Mouse (Mus musculus): ENCODE results near the gene Abhd12b.

Gene Abhd12b

DNA sequence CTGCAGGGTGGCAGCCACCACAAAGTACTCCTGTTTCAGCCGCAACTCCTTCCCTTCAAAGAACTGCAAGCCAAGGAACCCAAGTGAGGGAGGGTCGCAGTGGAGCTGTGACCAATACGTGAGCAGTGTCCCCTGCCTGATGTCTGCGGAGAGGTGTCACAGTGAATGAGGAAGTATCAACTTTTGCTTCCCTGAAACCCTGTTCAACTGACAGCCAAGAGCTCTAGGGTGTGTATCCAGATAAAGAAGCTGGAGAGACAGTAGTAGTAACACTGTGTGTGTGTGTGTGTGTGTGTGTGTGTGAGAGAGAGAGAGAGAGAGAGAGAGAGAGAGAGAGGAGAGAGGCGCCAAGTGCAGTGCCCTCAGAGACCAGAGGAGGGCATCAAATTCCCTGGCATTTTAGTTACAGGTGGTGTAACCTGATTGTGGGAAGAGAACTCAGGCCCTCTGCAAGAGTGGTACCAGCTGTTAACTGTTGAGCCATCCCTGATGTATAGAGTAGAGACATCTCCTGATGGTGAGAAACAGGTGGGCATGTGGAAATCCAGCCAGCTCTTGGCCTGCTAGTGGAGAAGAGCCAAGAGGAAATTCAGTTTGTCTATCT, 48.1 kb downstream of the Abhd12b start:
- in situ Hi-C loops (cut with MboI, MseI): loop anchor here (10.0 kb wide), 1 partner anchor 413 kb away; no protein-coding TSS in a partner anchor

DNA sequence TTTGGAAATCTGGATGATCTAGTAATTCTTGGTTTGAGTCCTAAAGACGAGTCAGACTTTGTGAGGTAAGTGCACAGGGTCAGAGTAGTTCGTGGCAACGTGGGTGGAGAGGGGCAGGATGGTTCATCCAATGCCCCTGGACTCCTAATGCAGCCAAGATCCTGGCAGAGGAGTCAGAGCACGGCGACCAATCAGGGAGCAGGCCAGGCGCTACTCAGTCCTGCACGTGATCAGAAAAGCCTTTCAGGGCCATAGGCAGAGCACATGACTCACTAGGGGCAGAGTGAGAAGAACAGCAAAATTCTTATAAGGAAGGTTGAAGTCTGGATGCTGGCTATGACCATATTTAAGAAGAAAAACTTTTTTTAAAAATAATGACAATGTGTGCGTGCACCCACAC, 50.5 kb downstream of the Abhd12b start:
- in situ Hi-C loops (cut with MboI, MseI): loop anchor here (10.0 kb wide), 1 partner anchor 410 kb away; no protein-coding TSS in a partner anchor

DNA sequence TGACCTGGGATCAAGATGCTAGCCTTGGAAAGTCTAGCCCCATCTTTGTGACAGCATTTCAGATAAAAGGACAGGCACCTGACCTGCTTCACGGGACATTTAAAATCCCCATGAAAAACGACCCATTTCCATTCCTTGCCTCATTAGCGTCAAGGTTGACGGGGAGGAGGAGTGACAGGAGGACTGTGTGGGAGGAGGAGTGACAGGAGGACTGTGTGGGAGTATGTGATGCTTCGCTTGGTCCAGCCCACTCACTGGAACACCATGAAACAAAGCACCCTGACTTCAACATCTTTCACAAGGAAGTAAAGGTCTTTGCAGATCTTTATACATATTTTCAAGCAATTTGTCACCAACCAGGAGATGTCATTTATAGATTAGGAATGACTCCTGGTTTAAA, 54.3 kb downstream of the Abhd12b start:
- in situ Hi-C loops (cut with MboI, MseI): loop anchor here (10.0 kb wide), 1 partner anchor 407 kb away; no protein-coding TSS in a partner anchor

GRCm38 (mm10) chr12:70212501-70212900, 58.6 kb downstream of the Abhd12b start:
- in situ Hi-C loops (cut with MboI, MseI): no loop called here

DNA sequence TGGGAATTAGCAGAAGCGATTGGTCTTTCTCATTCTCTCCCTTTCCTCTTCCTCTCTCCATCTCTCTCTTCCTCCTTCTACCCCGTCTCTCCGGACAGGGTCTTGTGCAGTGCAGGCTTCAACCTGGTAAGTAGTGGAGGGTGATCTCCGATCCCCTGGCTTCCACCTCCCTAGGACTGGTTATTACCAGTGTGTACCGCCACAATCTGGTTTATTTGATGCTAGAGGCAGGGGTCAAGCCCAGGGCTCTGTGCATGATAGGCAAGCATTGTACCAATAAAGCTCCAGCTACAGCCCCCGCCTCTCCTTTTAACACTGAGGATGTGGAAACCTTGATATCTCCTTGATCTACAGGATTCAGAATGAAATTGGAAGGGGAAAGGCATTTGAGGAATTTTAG, 59.7 kb downstream of the Abhd12b start:
- in situ Hi-C loops (cut with MboI, MseI): no loop called here

GRCm38 (mm10) chr12:70214281-70214680, 60.3 kb downstream of the Abhd12b start:
- in situ Hi-C loops (cut with MboI, MseI): no loop called here

DNA sequence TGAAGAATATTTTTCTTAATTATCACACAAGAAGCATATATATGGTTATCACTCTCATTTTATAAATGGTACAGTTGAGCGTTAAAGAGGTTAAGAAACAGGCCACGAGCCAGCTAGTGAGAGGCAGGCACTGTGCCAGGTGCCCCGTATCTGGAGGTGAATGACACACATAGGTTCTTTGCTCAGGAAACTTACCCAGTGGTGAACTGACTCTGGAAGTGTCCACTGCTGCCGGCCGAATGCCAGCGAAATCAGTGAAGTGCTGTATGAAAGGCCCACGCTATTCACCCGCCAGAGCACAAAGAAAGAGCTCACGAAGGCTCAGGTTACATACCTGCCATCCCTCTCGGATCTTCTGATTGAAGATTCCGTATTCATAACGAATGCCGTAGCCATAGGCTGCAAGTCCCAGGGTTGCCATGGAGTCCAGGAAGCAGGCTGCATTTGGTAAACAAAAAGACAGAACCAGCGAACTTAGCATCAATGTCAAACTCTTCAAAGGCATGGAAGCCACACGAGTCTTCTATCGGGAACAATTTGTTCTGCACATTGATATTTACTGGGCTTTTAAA, 62.4 kb downstream of the Abhd12b start:
- in situ Hi-C loops (cut with MboI, MseI): no loop called here

GRCm38 (mm10) chr12:70218795-70219540, 65.0 kb downstream of the Abhd12b start:
- in situ Hi-C loops (cut with MboI, MseI): no loop called here

GRCm38 (mm10) chr12:70221425-70221824, 67.5 kb downstream of the Abhd12b start:
- in situ Hi-C loops (cut with MboI, MseI): no loop called here

- in situ Hi-C loops (cut with MboI, MseI): no loop called here
These were observed 69.4 kb downstream of the Abhd12b start for GRCm38 (mm10) chr12:70223331-70223730.

DNA sequence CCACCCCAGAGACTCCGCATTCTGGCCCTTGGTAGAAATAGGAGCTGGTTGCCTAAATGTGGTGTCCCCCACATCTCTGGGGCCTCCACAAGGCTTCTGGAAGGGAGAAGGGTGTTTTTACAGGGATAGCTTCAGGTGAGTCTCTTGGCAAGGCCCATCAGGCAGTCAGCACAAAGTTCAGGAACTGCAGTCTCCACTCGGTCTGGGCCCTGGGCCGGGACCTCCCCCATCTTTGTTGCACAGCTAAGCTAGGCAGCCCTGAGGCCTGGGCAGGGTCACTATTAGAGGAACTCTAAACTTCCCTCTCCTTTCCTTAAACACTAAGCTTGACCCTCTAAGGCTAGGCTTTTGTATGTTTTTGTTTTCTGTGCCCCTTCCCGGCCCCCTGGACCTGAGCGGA, 72.7 kb downstream of the Abhd12b start:
- in situ Hi-C loops (cut with MboI, MseI): no loop called here

DNA sequence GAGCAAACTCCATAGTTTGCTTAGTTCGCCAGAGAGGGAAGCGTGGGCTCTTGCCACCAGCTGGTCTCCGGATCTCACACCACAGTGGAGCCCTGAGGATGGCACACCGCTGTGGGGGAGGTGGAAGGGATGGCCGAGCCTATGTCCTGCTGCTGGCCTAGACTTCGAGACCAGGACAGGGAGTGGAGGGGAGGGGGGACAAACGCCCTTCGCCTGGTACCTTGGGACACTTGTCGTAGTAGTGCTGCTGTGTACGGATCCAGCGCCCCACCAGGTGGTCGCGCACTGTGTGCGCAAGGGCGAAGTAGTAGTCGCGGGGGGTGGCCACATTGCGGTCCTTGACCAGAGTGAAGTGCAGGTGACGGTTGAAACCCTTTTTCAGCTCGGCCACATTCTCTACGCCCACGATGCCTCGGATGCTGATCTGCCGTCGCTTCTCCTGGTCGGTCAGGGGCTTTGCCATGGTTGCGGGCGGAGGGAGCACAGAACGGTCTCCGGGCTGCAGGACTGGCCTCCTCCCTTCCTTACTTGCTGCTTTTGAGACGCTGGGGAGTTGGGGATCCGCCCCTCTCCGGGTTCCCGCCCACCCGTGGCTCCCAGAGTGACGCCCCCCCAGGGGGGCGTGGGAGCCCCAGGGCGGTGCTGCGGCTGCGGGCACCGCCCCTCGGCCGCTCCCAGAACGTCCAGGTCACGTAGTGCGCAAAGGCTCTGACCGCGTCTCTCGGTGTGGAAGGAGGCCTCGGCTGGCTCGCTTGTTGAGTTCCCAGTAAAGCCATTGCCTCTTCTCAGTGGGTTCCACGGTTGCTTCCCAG, 73.4 kb downstream of the Abhd12b start:
- in situ Hi-C loops (cut with MboI, MseI): no loop called here

DNA sequence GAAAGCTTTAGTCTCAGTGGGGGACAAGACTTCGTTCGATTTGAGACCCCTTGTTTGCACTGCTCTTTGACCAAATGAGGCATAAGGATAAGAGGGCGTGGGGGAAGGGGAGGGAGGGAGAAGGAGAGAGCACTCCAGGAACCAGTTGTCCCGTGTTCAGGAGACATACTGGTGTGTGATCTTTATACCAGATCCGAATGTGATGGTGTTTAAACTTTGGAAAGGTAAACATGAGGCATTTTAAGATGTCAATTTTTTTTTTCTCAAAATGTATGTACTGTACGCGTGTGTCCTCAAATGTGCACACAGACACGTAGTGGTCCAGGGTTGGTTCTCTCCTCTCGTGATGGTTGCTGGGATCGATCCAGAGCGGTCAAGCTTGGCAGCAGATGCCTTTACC, 74.2 kb downstream of the Abhd12b start:
- in situ Hi-C loops (cut with MboI, MseI): no loop called here

DNA sequence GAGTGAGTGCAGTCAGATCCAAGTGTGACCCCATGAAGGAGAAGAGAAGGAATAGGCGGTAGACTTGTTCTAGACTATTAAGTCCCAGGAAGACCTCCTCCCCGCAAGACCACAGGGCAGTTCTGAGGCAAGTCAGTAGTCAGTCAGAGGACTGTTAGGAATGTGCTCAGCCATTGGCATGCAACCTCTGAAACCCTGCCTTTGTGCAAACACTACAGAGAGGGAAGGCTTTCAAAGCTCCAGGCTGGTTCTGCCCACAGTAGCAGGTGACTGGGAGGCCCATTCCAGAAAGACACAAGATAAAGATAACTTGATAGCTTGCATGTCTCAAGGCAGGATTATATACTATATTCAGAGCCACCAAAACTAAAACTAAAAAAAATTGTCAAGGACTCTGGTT, 77.4 kb downstream of the Abhd12b start, which contains the start of gene Pygl:
Gene Pygl (minus strand): TSS at position 195 of the 400 bp plus-strand sequence.
- in situ Hi-C loops (cut with MboI, MseI): no loop called here

- in situ Hi-C loops (cut with MboI, MseI): no loop called here
These were observed 78.1 kb downstream of the Abhd12b start for GRCm38 (mm10) chr12:70232020-70232544.

Data from regulatory T cell (primary cell).